Mouse (Mus musculus): Measurements from ENCODE around the gene Myo10. TPM values are rescaled to one million over a fixed set of nuclear protein-coding genes. Genes with fewer than 3 reads are reported as not detected.

Myo10 gene
- total RNA-seq, 2 experiments from 2014 or later: 64.4 to 66.1 TPM

DNA sequence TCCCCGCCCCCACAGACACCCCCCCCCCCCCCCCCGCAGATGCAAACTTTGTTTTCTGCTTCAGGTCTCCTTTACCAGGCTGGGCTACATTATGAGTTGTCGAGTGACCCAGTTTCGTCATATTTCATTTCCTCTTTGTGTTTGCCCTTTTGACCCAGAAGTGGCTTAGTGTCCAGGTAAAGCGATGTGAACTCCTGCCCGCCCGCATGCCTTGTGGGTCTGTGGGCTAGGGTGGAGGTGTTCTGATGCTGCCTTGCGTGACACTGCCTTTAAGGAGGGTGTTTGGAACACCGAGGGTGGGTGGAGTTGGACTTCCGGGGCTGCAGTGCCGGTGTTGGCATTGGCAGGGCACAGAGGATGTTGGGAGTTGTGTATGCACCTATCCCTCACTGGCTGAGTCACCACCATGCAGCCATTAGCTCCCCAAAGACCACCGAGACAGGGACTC, 236.3 kb downstream of the Myo10 start:
- intact Hi-C loops (cut with DNase I): no loop called here
- DNase-seq (ENCODE audit: low spot score): no peak

DNA sequence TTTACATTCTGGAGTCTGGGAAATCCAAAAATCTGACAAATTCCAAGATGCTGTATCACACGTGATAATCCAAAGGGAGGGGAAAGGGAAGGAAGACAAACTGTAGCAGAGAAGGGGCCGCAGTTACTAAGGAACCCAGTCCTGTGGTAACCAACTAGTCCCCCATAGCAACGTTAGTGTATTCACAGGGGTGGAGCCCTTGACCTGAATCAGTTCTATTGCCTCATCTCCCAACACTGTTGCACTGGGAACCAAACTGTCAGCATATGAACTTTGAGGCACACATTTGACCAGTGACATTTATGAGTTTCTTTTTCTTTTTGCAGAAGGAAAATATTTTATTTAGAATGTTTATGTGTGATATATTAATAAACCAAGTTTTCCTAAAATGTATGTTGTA, 237.1 kb downstream of the Myo10 start:
- DNase-seq (ENCODE audit: low spot score): no peak
- intact Hi-C loops (cut with DNase I): no loop called here

DNA sequence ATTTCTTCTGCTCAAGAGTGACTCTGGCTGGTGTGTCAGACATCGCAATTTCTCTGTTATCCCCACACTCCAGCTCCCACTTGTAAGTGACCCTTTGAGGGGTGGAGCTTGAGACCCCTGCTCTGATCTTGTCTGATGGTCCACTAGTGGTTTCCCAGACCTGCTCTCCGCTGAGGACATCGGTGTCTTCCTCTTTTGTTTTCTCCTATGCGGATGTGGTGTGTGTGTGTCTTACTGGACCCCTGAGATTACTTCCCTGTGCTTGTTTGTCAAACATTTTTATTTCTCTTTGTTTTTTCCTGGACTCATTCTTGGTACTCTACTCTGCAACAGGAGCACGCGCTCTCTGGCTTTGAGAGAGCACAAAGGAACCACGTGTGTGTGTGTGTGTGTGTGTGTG, 239.6 kb downstream of the Myo10 start:
- no peak for DNase-seq (ENCODE audit: low spot score)
- intact Hi-C loops (cut with DNase I): no loop called here

Other genes with a start within 250 kb of the Myo10 start
- 1 to 10 TPM; 2.3 to 2.4 TPM for gene Basp1, start 208.8 kb upstream of the Myo10 start, total RNA-seq (2021)
- 100 to 1,000 TPM; 206 to 227 TPM for gene Retreg1, start 220.7 kb downstream of the Myo10 start, total RNA-seq (2021)

Data from heart, postnatal 25 days (tissue).